Mouse (Mus musculus): ENCODE measurements at regions not wholly inside any gene's neighbourhood (a gene's known extent, or its start where the extent isn't known, plus 50 kb on each side); places are given as distances from the start of the nearest gene placed in this dataset.

GRCm38 (mm10) chr4:64200808-64201190 is 154.0 kb upstream of the Tnc start:
- Histone ChIP-seq H3K4me1 (replicated peaks) (no peaks in the 10 kb centered on the region), H3K9ac (replicated peaks) (no peak overlapping the region), H3K36me3 (no peaks in the 10 kb centered on the region), H3K9me3 (peaks cover 3% of the 10 kb centered on the region; the same call in 1 of the 2 replicates), H3K4me2 (no peak overlapping the region), H3K27ac (no peak overlapping the region), H3K27me3 (no peaks in the 10 kb centered on the region), H3K4me3 (replicated peaks) (no peak overlapping the region)
- 84% methylated on average over 3 of the region's 3 CpGs for WGBS
- no peak for ATAC-seq (ENCODE audit: insufficient number of reproducible peaks, insufficient read depth, low FRiP score, low TSS enrichment, low read depth)

- Histone ChIP-seq H3K4me2 (no peak overlapping the region), H3K36me3 (no peaks in the 10 kb centered on the region), H3K27ac (no peak overlapping the region), H3K9ac (replicated peaks) (no peak overlapping the region), H3K9me3 (no peaks in the 10 kb centered on the region), H3K4me1 (replicated peaks) (no peaks in the 10 kb centered on the region), H3K27me3 (no peaks in the 10 kb centered on the region), H3K4me3 (replicated peaks) (no peak overlapping the region)
- no peak for ATAC-seq (ENCODE audit: insufficient number of reproducible peaks, insufficient read depth, low FRiP score, low TSS enrichment, low read depth)
- WGBS: 81% methylated on average over 3 of the region's 3 CpGs
Measured at GRCm38 (mm10) chr4:64200151-64200807, 153.5 kb upstream of the Tnc start.

- Histone ChIP-seq H3K9me3 (no peaks in the 10 kb centered on the region), H3K27me3 (no peaks in the 10 kb centered on the region), H3K36me3 (no peaks in the 10 kb centered on the region), H3K27ac (no peak overlapping the region), H3K4me1 (replicated peaks) (no peaks in the 10 kb centered on the region), H3K9ac (replicated peaks) (no peak overlapping the region), H3K4me2 (no peak overlapping the region), H3K4me3 (replicated peaks) (no peak overlapping the region)
- no peak for ATAC-seq (ENCODE audit: insufficient number of reproducible peaks, insufficient read depth, low FRiP score, low TSS enrichment, low read depth)
Measured at GRCm38 (mm10) chr4:64184986-64185385, 138.2 kb upstream of the Tnc start.

- Histone ChIP-seq H3K9ac (replicated peaks) (no peak overlapping the region), H3K9me3 (no peaks in the 10 kb centered on the region), H3K27me3 (no peaks in the 10 kb centered on the region), H3K4me3 (replicated peaks) (no peak overlapping the region), H3K4me2 (no peak overlapping the region), H3K36me3 (no peaks in the 10 kb centered on the region), H3K27ac (no peak overlapping the region), H3K4me1 (replicated peaks) (no peaks in the 10 kb centered on the region)
- ATAC-seq (ENCODE audit: insufficient number of reproducible peaks, insufficient read depth, low FRiP score, low TSS enrichment, low read depth): no peak
- 43% methylated on average over 3 of the region's 3 CpGs for WGBS
Measured at GRCm38 (mm10) chr4:64175938-64176337, 129.1 kb upstream of the Tnc start.

- Histone ChIP-seq H3K9me3 (no peaks in the 10 kb centered on the region), H3K9ac (replicated peaks) (no peak overlapping the region), H3K4me2 (no peak overlapping the region), H3K4me3 (replicated peaks) (no peak overlapping the region), H3K27me3 (no peaks in the 10 kb centered on the region), H3K36me3 (no peaks in the 10 kb centered on the region), H3K27ac (no peak overlapping the region), H3K4me1 (replicated peaks) (no peaks in the 10 kb centered on the region)
- ATAC-seq (ENCODE audit: insufficient number of reproducible peaks, insufficient read depth, low FRiP score, low TSS enrichment, low read depth): no peak
- WGBS: 74% methylated on average over 3 of the region's 3 CpGs
Measured at GRCm38 (mm10) chr4:64171476-64171875, 124.7 kb upstream of the Tnc start.

- Histone ChIP-seq H3K4me2 (no peak overlapping the region), H3K9me3 (no peaks in the 10 kb centered on the region), H3K4me3 (replicated peaks) (no peak overlapping the region), H3K9ac (replicated peaks) (no peak overlapping the region), H3K36me3 (no peaks in the 10 kb centered on the region), H3K27me3 (no peaks in the 10 kb centered on the region), H3K4me1 (replicated peaks) (no peaks in the 10 kb centered on the region), H3K27ac (no peak overlapping the region)
- 85% methylated on average over 5 of the region's 5 CpGs for WGBS
- ATAC-seq (ENCODE audit: insufficient number of reproducible peaks, insufficient read depth, low FRiP score, low TSS enrichment, low read depth): no peak
Measured at GRCm38 (mm10) chr4:64148989-64149463, 102.2 kb upstream of the Tnc start.

- WGBS: 84% methylated on average over 2 of the region's 2 CpGs
- H3K27me3 ChIP-seq: no peaks in the 10 kb centered on the region
Measured at GRCm38 (mm10) chr4:64145924-64146323, 99.1 kb upstream of the Tnc start.

GRCm38 (mm10) chr4:64142963-64143362 is 96.1 kb upstream of the Tnc start:
- Histone ChIP-seq H3K4me3 (replicated peaks) (no peak overlapping the region), H3K9ac (replicated peaks) (no peak overlapping the region), H3K9me3 (no peaks in the 10 kb centered on the region), H3K27me3 (no peaks in the 10 kb centered on the region), H3K4me1 (replicated peaks) (no peaks in the 10 kb centered on the region), H3K4me2 (no peak overlapping the region), H3K36me3 (no peaks in the 10 kb centered on the region), H3K27ac (no peak overlapping the region)
- no peak for ATAC-seq (ENCODE audit: insufficient number of reproducible peaks, insufficient read depth, low FRiP score, low TSS enrichment, low read depth)
- 74% methylated on average over 2 of the region's 2 CpGs for WGBS

More at GRCm38 (mm10) chr4:64145924-64146323, 99.1 kb upstream of the Tnc start:
- no peak overlapping the region for H3K9ac ChIP-seq (replicated peaks)
- no peak for ATAC-seq (ENCODE audit: insufficient number of reproducible peaks, insufficient read depth, low FRiP score, low TSS enrichment, low read depth)
- no peak overlapping the region for H3K27ac ChIP-seq
- no peak overlapping the region for H3K4me3 ChIP-seq (replicated peaks)
- no peaks in the 10 kb centered on the region for H3K36me3 ChIP-seq
- no peaks in the 10 kb centered on the region for H3K9me3 ChIP-seq
- no peaks in the 10 kb centered on the region for H3K4me1 ChIP-seq (replicated peaks)
- no peak overlapping the region for H3K4me2 ChIP-seq

GRCm38 (mm10) chr4:64142356-64142787 is 95.6 kb upstream of the Tnc start:
- H3K36me3 ChIP-seq: no peaks in the 10 kb centered on the region
- no peak overlapping the region for H3K27ac ChIP-seq
- no peak for ATAC-seq (ENCODE audit: insufficient number of reproducible peaks, insufficient read depth, low FRiP score, low TSS enrichment, low read depth)

GRCm38 (mm10) chr4:64139836-64140235 is 93.0 kb upstream of the Tnc start:
- WGBS: 84% methylated on average over 4 of the region's 4 CpGs
- no peak for ATAC-seq (ENCODE audit: insufficient number of reproducible peaks, insufficient read depth, low FRiP score, low TSS enrichment, low read depth)
- no peaks in the 10 kb centered on the region for H3K27me3 ChIP-seq
- no peaks in the 10 kb centered on the region for H3K36me3 ChIP-seq
- no peaks in the 10 kb centered on the region for H3K9me3 ChIP-seq
- H3K4me3 ChIP-seq (replicated peaks): no peak overlapping the region
- H3K4me1 ChIP-seq (replicated peaks): no peaks in the 10 kb centered on the region
- H3K4me2 ChIP-seq: no peak overlapping the region
- H3K9ac ChIP-seq (replicated peaks): no peak overlapping the region
- H3K27ac ChIP-seq: no peak overlapping the region

More at GRCm38 (mm10) chr4:64142356-64142787, 95.6 kb upstream of the Tnc start:
- Histone ChIP-seq H3K27me3 (no peaks in the 10 kb centered on the region), H3K4me3 (replicated peaks) (no peak overlapping the region), H3K4me1 (replicated peaks) (no peaks in the 10 kb centered on the region), H3K9me3 (no peaks in the 10 kb centered on the region), H3K9ac (replicated peaks) (no peak overlapping the region), H3K4me2 (no peak overlapping the region)
- 67% methylated on average over 5 of the region's 5 CpGs for WGBS

GRCm38 (mm10) chr4:64135036-64135435 is 88.2 kb upstream of the Tnc start:
- Histone ChIP-seq H3K36me3 (no peaks in the 10 kb centered on the region), H3K9me3 (no peaks in the 10 kb centered on the region), H3K27me3 (no peaks in the 10 kb centered on the region), H3K4me2 (no peak overlapping the region), H3K4me3 (replicated peaks) (no peak overlapping the region), H3K27ac (no peak overlapping the region), H3K4me1 (replicated peaks) (no peaks in the 10 kb centered on the region), H3K9ac (replicated peaks) (no peak overlapping the region)
- ATAC-seq (ENCODE audit: insufficient number of reproducible peaks, insufficient read depth, low FRiP score, low TSS enrichment, low read depth): no peak
- 83% methylated on average over 3 of the region's 3 CpGs for WGBS

- no peaks in the 10 kb centered on the region for H3K9me3 ChIP-seq
- ATAC-seq (ENCODE audit: insufficient number of reproducible peaks, insufficient read depth, low FRiP score, low TSS enrichment, low read depth): no peak
- no peak overlapping the region for H3K27ac ChIP-seq
- no peak overlapping the region for H3K4me3 ChIP-seq (replicated peaks)
- no peaks in the 10 kb centered on the region for H3K27me3 ChIP-seq
- H3K9ac ChIP-seq (replicated peaks): no peak overlapping the region
- peaks cover 7% of the 10 kb centered on the region for H3K4me1 ChIP-seq (replicated peaks)
- no peak overlapping the region for H3K4me2 ChIP-seq
- no peaks in the 10 kb centered on the region for H3K36me3 ChIP-seq
- WGBS: 35% methylated on average over 1 of the region's 1 CpGs
Measured at GRCm38 (mm10) chr4:64129290-64129689, 82.5 kb upstream of the Tnc start.
